Mouse (Mus musculus) urinary bladder, postnatal 10 days (tissue): Measurements from ENCODE around the gene Tmem97.
"Not testable (repeated sequence)": the region's sequence is repeated elsewhere in the genome, so short reads cannot be mapped to it uniquely, and the experiment has no call there.

Experiments
- DNase-seq: peaks from one replicate; pipeline ENCODE4 v3.0.0; 2022; ENCODE audit warnings: low spot score

Gene Tmem97

GRCm38 (mm10) chr11:78549491-78549987 lies 1.0 kb downstream of the Tmem97 start:
- no peak for DNase-seq

- no peak for DNase-seq
Observed at GRCm38 (mm10) chr11:78547718-78548460, 2.7 kb downstream of the Tmem97 start.

GRCm38 (mm10) chr11:78545181-78545580 lies 5.4 kb downstream of the Tmem97 start:
- no peak for DNase-seq

- DNase-seq, result no peak
Observed at GRCm38 (mm10) chr11:78544449-78545111, 6.0 kb downstream of the Tmem97 start.

- no peak for DNase-seq
Observed at GRCm38 (mm10) chr11:78540358-78540757, 10.2 kb downstream of the Tmem97 start.

GRCm38 (mm10) chr11:78536690-78537084 lies 13.9 kb downstream of the Tmem97 start:
- no peak for DNase-seq

- DNase-seq, result peak; percentile 85
Observed at GRCm38 (mm10) chr11:78536080-78536689, 14.4 kb downstream of the Tmem97 start, which contains the start of the genes Tnfaip1 and Ift20. Gene Tnfaip1, minus strand, starts transcription at chr11:78536332. Gene Ift20, plus strand, starts transcription at chr11:78536361.

- no peak for DNase-seq
Observed at GRCm38 (mm10) chr11:78535376-78536079, 15.0 kb downstream of the Tmem97 start.

- DNase-seq, result no peak
Observed at GRCm38 (mm10) chr11:78534516-78534915, 16.1 kb downstream of the Tmem97 start.

GRCm38 (mm10) chr11:78531515-78531914 lies 19.1 kb downstream of the Tmem97 start:
- not testable (repeated sequence) for DNase-seq

GRCm38 (mm10) chr11:78531046-78531445 lies 19.5 kb downstream of the Tmem97 start:
- DNase-seq, result no peak

- no peak for DNase-seq
Observed at GRCm38 (mm10) chr11:78530001-78530400, 20.6 kb downstream of the Tmem97 start.

- DNase-seq, result no peak
Observed at GRCm38 (mm10) chr11:78528714-78529113, 21.9 kb downstream of the Tmem97 start.

- no peak for DNase-seq
Observed at GRCm38 (mm10) chr11:78524838-78525237, 25.7 kb downstream of the Tmem97 start.

- DNase-seq, result no peak
Observed at GRCm38 (mm10) chr11:78523241-78523955, 27.2 kb downstream of the Tmem97 start.

- DNase-seq, result no peak
Observed at GRCm38 (mm10) chr11:78522481-78522997, 28.0 kb downstream of the Tmem97 start.

GRCm38 (mm10) chr11:78521880-78522279 lies 28.7 kb downstream of the Tmem97 start:
- DNase-seq, result no peak

- no peak for DNase-seq
Observed at GRCm38 (mm10) chr11:78518931-78519330, 31.6 kb downstream of the Tmem97 start.

- no peak for DNase-seq
Observed at GRCm38 (mm10) chr11:78515549-78516325, 34.8 kb downstream of the Tmem97 start.

GRCm38 (mm10) chr11:78513106-78513790 lies 37.3 kb downstream of the Tmem97 start:
- no peak for DNase-seq
